Mouse (Mus musculus): ENCODE data around the gene Sdk2. TPM values are rescaled to one million over a fixed set of nuclear protein-coding genes. Genes with fewer than 3 reads are reported as not detected.

Sdk2 gene
- polyA plus RNA-seq, 1 experiment from 2014 or later, result 1.4 TPM

- no peaks in the 10 kb centered on the region; the same call in 1 of the 2 replicates for H3K27me3 ChIP-seq
- H3K4me2 ChIP-seq, result no peak overlapping the region
- no peak for ATAC-seq (replicated peaks; ENCODE audit: insufficient number of reproducible peaks, insufficient read depth, low FRiP score, low read depth)
- H3K4me1 ChIP-seq (replicated peaks), result peaks cover 44% of the 10 kb centered on the region
- peak overlapping the region; percentile 33 for H3K27ac ChIP-seq
- H3K4me3 ChIP-seq, result no peak overlapping the region
- H3K9ac ChIP-seq, result no peak overlapping the region
- H3K9me3 ChIP-seq (replicated peaks), result no peaks in the 10 kb centered on the region
- 44% methylated on average over 9 of the region's 9 CpGs for WGBS
- no peaks in the 10 kb centered on the region for H3K36me3 ChIP-seq
Observed at GRCm38 (mm10) chr11:113806382-113807077, 260.3 kb downstream of the Sdk2 start.

GRCm38 (mm10) chr11:113805974-113806373 lies 260.9 kb downstream of the Sdk2 start:
- ATAC-seq (replicated peaks; ENCODE audit: insufficient number of reproducible peaks, insufficient read depth, low FRiP score, low read depth), result no peak
- H3K27me3 ChIP-seq, result no peaks in the 10 kb centered on the region; the same call in 1 of the 2 replicates
- H3K9ac ChIP-seq, result no peak overlapping the region
- no peaks in the 10 kb centered on the region for H3K36me3 ChIP-seq
- H3K4me2 ChIP-seq, result no peak overlapping the region
- 59% methylated on average over 10 of the region's 10 CpGs for WGBS
- H3K9me3 ChIP-seq (replicated peaks), result no peaks in the 10 kb centered on the region
- peak overlapping the region; percentile 33 for H3K27ac ChIP-seq
- H3K4me3 ChIP-seq, result no peak overlapping the region
- H3K4me1 ChIP-seq (replicated peaks), result peaks cover 47% of the 10 kb centered on the region

- no peak for ATAC-seq (replicated peaks; ENCODE audit: insufficient number of reproducible peaks, insufficient read depth, low FRiP score, low read depth)
- no peak overlapping the region for H3K27ac ChIP-seq
Observed at GRCm38 (mm10) chr11:113803321-113803941, 263.4 kb downstream of the Sdk2 start.

GRCm38 (mm10) chr11:113802456-113802855 lies 264.4 kb downstream of the Sdk2 start:
- Histone ChIP-seq H3K4me2 (peak overlapping the region; percentile 3), H3K27ac (no peak overlapping the region), H3K36me3 (no peaks in the 10 kb centered on the region), H3K9me3 (replicated peaks) (no peaks in the 10 kb centered on the region), H3K27me3 (no peaks in the 10 kb centered on the region; the same call in 1 of the 2 replicates), H3K9ac (peak overlapping the region; percentile 15; the same call in 1 of the 2 replicates), H3K4me3 (no peak overlapping the region), H3K4me1 (replicated peaks) (peaks cover 55% of the 10 kb centered on the region)
- ATAC-seq (replicated peaks; ENCODE audit: insufficient number of reproducible peaks, insufficient read depth, low FRiP score, low read depth), result peak; percentile 24
- 34% methylated on average over 12 of the region's 12 CpGs for WGBS

More at GRCm38 (mm10) chr11:113803321-113803941, 263.4 kb downstream of the Sdk2 start:
- 57% methylated on average over 9 of the region's 9 CpGs for WGBS
- peaks cover 49% of the 10 kb centered on the region for H3K4me1 ChIP-seq (replicated peaks)
- H3K36me3 ChIP-seq, result no peaks in the 10 kb centered on the region
- H3K9ac ChIP-seq, result no peak overlapping the region
- H3K4me2 ChIP-seq, result no peak overlapping the region
- no peak overlapping the region for H3K4me3 ChIP-seq
- no peaks in the 10 kb centered on the region; the same call in 1 of the 2 replicates for H3K27me3 ChIP-seq
- H3K9me3 ChIP-seq (replicated peaks), result no peaks in the 10 kb centered on the region

- ATAC-seq (replicated peaks; ENCODE audit: insufficient number of reproducible peaks, insufficient read depth, low FRiP score, low read depth), result no peak
- no peaks in the 10 kb centered on the region; the same call in 1 of the 2 replicates for H3K27me3 ChIP-seq
Observed at GRCm38 (mm10) chr11:113800026-113800425, 266.8 kb downstream of the Sdk2 start.

GRCm38 (mm10) chr11:113799041-113799447 lies 267.8 kb downstream of the Sdk2 start:
- WGBS, result 34% methylated on average over 14 of the region's 14 CpGs
- Histone ChIP-seq H3K4me1 (replicated peaks) (peaks cover 42% of the 10 kb centered on the region), H3K36me3 (no peaks in the 10 kb centered on the region), H3K4me2 (0 out of 2 replicates have a peak overlapping the region, but pooled peaks have one; percentile 2), H3K9ac (no peak overlapping the region), H3K27ac (no peak overlapping the region), H3K9me3 (replicated peaks) (no peaks in the 10 kb centered on the region), H3K27me3 (no peaks in the 10 kb centered on the region), H3K4me3 (no peak overlapping the region)
- ATAC-seq (replicated peaks; ENCODE audit: insufficient number of reproducible peaks, insufficient read depth, low FRiP score, low read depth), result no peak

More at GRCm38 (mm10) chr11:113800026-113800425, 266.8 kb downstream of the Sdk2 start:
- H3K36me3 ChIP-seq, result no peaks in the 10 kb centered on the region
- H3K9me3 ChIP-seq (replicated peaks), result no peaks in the 10 kb centered on the region
- peaks cover 42% of the 10 kb centered on the region for H3K4me1 ChIP-seq (replicated peaks)
- 88% methylated on average over 12 of the region's 12 CpGs for WGBS
- no peak overlapping the region for H3K4me2 ChIP-seq
- no peak overlapping the region for H3K27ac ChIP-seq
- H3K4me3 ChIP-seq, result no peak overlapping the region
- H3K9ac ChIP-seq, result no peak overlapping the region

GRCm38 (mm10) chr11:113798011-113798410 lies 268.8 kb downstream of the Sdk2 start:
- ATAC-seq (replicated peaks; ENCODE audit: insufficient number of reproducible peaks, insufficient read depth, low FRiP score, low read depth), result no peak
- WGBS, result 71% methylated on average over 6 of the region's 6 CpGs
- Histone ChIP-seq H3K27me3 (peaks cover 4% of the 10 kb centered on the region; the same call in 1 of the 2 replicates), H3K9me3 (replicated peaks) (no peaks in the 10 kb centered on the region), H3K4me1 (replicated peaks) (peaks cover 35% of the 10 kb centered on the region), H3K4me2 (no peak overlapping the region), H3K9ac (no peak overlapping the region), H3K36me3 (no peaks in the 10 kb centered on the region), H3K4me3 (no peak overlapping the region), H3K27ac (no peak overlapping the region)

- Histone ChIP-seq H3K4me2 (no peak overlapping the region), H3K27ac (no peak overlapping the region), H3K4me3 (no peak overlapping the region), H3K36me3 (no peaks in the 10 kb centered on the region), H3K27me3 (peaks cover 4% of the 10 kb centered on the region; the same call in 1 of the 2 replicates), H3K4me1 (replicated peaks) (peaks cover 28% of the 10 kb centered on the region), H3K9me3 (replicated peaks) (no peaks in the 10 kb centered on the region), H3K9ac (no peak overlapping the region)
- no peak for ATAC-seq (replicated peaks; ENCODE audit: insufficient number of reproducible peaks, insufficient read depth, low FRiP score, low read depth)
- WGBS, result 61% methylated on average over 19 of the region's 19 CpGs
Observed at GRCm38 (mm10) chr11:113797014-113797983, 269.5 kb downstream of the Sdk2 start.

- Histone ChIP-seq H3K9me3 (replicated peaks) (no peaks in the 10 kb centered on the region), H3K4me3 (no peak overlapping the region), H3K9ac (no peak overlapping the region), H3K27me3 (peaks cover 4% of the 10 kb centered on the region; the same call in 1 of the 2 replicates), H3K4me1 (replicated peaks) (peaks cover 16% of the 10 kb centered on the region), H3K4me2 (no peak overlapping the region), H3K36me3 (no peaks in the 10 kb centered on the region), H3K27ac (no peak overlapping the region)
- 71% methylated on average over 12 of the region's 12 CpGs for WGBS
- no peak for ATAC-seq (replicated peaks; ENCODE audit: insufficient number of reproducible peaks, insufficient read depth, low FRiP score, low read depth)
Observed at GRCm38 (mm10) chr11:113795846-113796245, 271.0 kb downstream of the Sdk2 start.

GRCm38 (mm10) chr11:113791357-113792215 lies 275.3 kb downstream of the Sdk2 start:
- peaks cover 4% of the 10 kb centered on the region; the same call in 1 of the 2 replicates for H3K27me3 ChIP-seq
- H3K4me3 ChIP-seq, result no peak overlapping the region
- ATAC-seq (replicated peaks; ENCODE audit: insufficient number of reproducible peaks, insufficient read depth, low FRiP score, low read depth), result no peak
- no peaks in the 10 kb centered on the region for H3K9me3 ChIP-seq (replicated peaks)
- H3K9ac ChIP-seq, result no peak overlapping the region
- no peak overlapping the region for H3K4me2 ChIP-seq
- H3K36me3 ChIP-seq, result no peaks in the 10 kb centered on the region
- H3K27ac ChIP-seq, result no peak overlapping the region
- peaks cover 15% of the 10 kb centered on the region for H3K4me1 ChIP-seq (replicated peaks)
- WGBS, result 66% methylated on average over 16 of the region's 16 CpGs

Data from heart, embryonic 15.5 days (tissue).